Mouse (Mus musculus) G1E (cell line): ENCODE measurements around the gene Iqgap1. TPM values are rescaled to one million over a fixed set of nuclear protein-coding genes. Genes with fewer than 3 reads are reported as not detected.

Experiments
- ATAC-seq: 2 replicates; pipeline ENCODE4 v1.8.0; 2016; ENCODE audit warnings: mild to moderate bottlenecking; ENCODE audit not compliant: insufficient number of reproducible peaks, poor library complexity, low FRiP score, severe bottlenecking; ENCODE audit errors: extremely low read depth
- DNase-seq: peaks from one replicate; pipeline ENCODE4 v3.0.0; 2012; ENCODE audit warnings: low spot score
- H3K27me3 ChIP-seq: 2 replicates; pipeline ENCODE4 v1.6.1; 2012; ENCODE audit warnings: mild to moderate bottlenecking, low read length, inconsistent platforms; ENCODE audit not compliant: insufficient read depth
- H3K36me3 ChIP-seq: replicated peaks from 2 replicates; pipeline ENCODE3; 2012; ENCODE audit warnings: mild to moderate bottlenecking, inconsistent platforms
- H3K4me1 ChIP-seq: 2 replicates; pipeline ENCODE4 v1.6.1; 2012; ENCODE audit warnings: low read depth, low read length, inconsistent platforms, mixed read lengths; ENCODE audit not compliant: insufficient read depth
- H3K4me3 ChIP-seq: 2 replicates; pipeline ENCODE4 v1.5.1; 2012; ENCODE audit warnings: low read depth, mild to moderate bottlenecking, inconsistent platforms, low read length, moderate library complexity, mixed read lengths
- H3K9me3 ChIP-seq: replicated peaks from 2 replicates; pipeline ENCODE4 v1.6.1; 2012; ENCODE audit warnings: inconsistent platforms
- CTCF ChIP-seq: IDR thresholded peaks from 2 replicates; pipeline ENCODE4 v1.5.1; 2012; ENCODE audit warnings: low read depth, low read length, inconsistent platforms, mixed read lengths
- GATA1 ChIP-seq: IDR thresholded peaks from 2 replicates; pipeline ENCODE4 v1.6.1; 2012; ENCODE audit warnings: borderline replicate concordance, low read length, inconsistent platforms, mixed read lengths
- GATA2 ChIP-seq: IDR thresholded peaks from 2 replicates; pipeline ENCODE4 v1.6.1; 2012; ENCODE audit warnings: low read depth, low read length, inconsistent platforms, borderline replicate concordance
- POLR2AphosphoS5 ChIP-seq: IDR thresholded peaks from 2 replicates; pipeline ENCODE4 v1.6.1; 2012; ENCODE audit warnings: low read depth, low read length, inconsistent platforms; ENCODE audit not compliant: insufficient replicate concordance
- TAL1 ChIP-seq: conservative IDR thresholded peaks from 2 replicates; pipeline ENCODE4 v1.6.1; 2012; ENCODE audit warnings: low read depth, low read length, inconsistent platforms, mixed read lengths
- polyA plus RNA-seq: library from polyadenylated mRNA; stranded (reverse); fragments of >175 nt; gene quantifications from 2 replicates; pipeline ENCODE4 v1.2.3, GENCODE M21; 2012
- total RNA-seq, 2 experiments: library from RNA; stranded (forward) in 1 of 2; stranded (reverse) in 1 of 2; fragments of 200-1000 nt in 1 of 2; fragments of >200 nt in 1 of 2; fragmentation: Nextera tagmentation in 1 of 2; gene quantifications; 2 replicates each; pipeline ENCODE4 v1.2.3; 2014 to 2017

Iqgap1 gene
- total and polyA plus RNA-seq, 3 experiments, result 22.0 to 179 (median 174) TPM

DNA sequence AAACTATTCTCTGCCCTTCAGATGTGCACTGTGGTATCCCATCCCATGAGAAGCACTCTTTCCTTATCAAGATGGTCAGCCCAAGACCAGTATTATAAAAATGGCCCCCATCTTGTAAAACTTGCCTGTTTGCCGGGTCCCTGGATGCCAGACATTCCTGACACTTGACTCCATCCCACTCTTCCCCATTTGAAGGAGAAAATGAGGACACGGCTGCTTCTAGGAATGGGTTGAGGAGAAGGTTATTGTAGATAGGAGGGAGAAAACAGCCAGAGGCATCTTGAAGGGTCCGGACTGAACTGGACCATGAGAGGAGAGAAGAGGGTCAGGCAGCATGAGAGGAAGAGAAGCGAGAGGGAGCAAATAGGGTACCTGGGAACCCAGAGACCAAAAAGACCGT, 9.1 kb downstream of the Iqgap1 start:
- TF ChIP-seq CTCF (no peak), POLR2AphosphoS5 (no peak), TAL1 (no peak), GATA2 (no peak), GATA1 (no peak)
- no peak for DNase-seq

DNA sequence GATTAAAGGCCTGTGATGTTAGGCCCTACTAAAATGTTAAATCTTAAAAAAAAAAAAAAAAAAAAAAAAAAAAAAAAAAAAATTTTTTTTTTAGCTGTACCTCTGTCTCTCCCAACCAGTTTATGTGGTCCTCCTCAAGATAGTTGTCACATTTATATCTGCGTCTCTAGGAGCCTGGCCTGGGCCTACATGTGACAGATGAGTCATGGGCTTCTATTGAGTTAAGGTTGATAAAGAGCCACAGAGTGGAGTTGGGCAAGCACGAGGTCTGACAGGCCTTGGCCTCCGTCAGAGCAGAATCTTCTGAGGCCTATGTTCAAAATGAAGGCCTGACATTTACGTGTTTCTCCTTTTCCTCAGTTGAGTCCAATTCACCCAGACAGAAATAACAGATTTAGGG, 12.4 kb downstream of the Iqgap1 start:
- ATAC-seq, result no peak

More for the DNA sequence above, 9.1 kb downstream of the Iqgap1 start:
- Histone ChIP-seq H3K9me3 (no peaks in the 10 kb centered on the region), H3K27me3 (peaks cover 6% of the 10 kb centered on the region), H3K4me1 (no peaks in the 10 kb centered on the region; the same call in 1 of the 2 replicates), H3K36me3 (no peaks in the 10 kb centered on the region), H3K4me3 (no peak overlapping the region)
- ATAC-seq, result no peak

DNA sequence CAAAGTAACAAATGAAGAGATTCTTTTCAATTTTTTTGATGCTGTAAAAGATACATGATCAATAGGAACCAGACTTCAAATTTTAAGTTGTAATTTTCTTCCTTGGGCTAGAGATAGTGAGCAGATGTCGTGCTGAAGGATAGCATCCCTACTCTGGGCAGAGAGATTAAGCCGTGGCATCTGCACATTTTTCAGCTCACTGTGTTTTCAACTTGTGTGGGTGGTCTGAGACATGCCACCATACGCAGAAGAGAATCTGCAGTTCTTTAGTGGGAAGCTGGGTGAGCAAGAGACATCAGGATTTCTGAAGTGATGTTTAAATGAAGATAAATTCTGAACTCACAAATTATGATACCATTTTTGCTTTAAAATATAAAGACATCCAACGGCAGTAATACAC, 19.4 kb downstream of the Iqgap1 start:
- no peaks in the 10 kb centered on the region for H3K9me3 ChIP-seq
- no peak for ATAC-seq
- peaks cover 5% of the 10 kb centered on the region for H3K36me3 ChIP-seq
- no peak overlapping the region for H3K4me3 ChIP-seq
- TF ChIP-seq CTCF, result no peak
- TF ChIP-seq GATA2, result no peak
- DNase-seq, result no peak
- H3K4me1 ChIP-seq, result peaks cover 25% of the 10 kb centered on the region
- peaks cover 10% of the 10 kb centered on the region for H3K27me3 ChIP-seq

More for the DNA sequence above, 12.4 kb downstream of the Iqgap1 start:
- H3K36me3 ChIP-seq, result no peaks in the 10 kb centered on the region
- TF ChIP-seq CTCF (no peak), POLR2AphosphoS5 (no peak), GATA2 (no peak), GATA1 (no peak), TAL1 (no peak)
- peaks cover 8% of the 10 kb centered on the region for H3K27me3 ChIP-seq
- H3K9me3 ChIP-seq, result no peaks in the 10 kb centered on the region
- DNase-seq, result no peak
- H3K4me3 ChIP-seq, result no peak overlapping the region
- H3K4me1 ChIP-seq, result peaks cover 6% of the 10 kb centered on the region; the same call in 1 of the 2 replicates

- H3K9me3 ChIP-seq, result no peaks in the 10 kb centered on the region
- H3K36me3 ChIP-seq, result peaks cover 28% of the 10 kb centered on the region
- H3K4me1 ChIP-seq, result peaks cover 38% of the 10 kb centered on the region
- DNase-seq (peak; percentile 84), ATAC-seq (peak; percentile 94)
- H3K27me3 ChIP-seq, result peaks cover 4% of the 10 kb centered on the region
- peak overlapping the region; percentile 93 for H3K4me3 ChIP-seq
- TF ChIP-seq TAL1, result no peak
- no peak for TF ChIP-seq GATA1
- TF ChIP-seq CTCF, result no peak
- no peak for TF ChIP-seq GATA2
- TF ChIP-seq POLR2AphosphoS5, result no peak
Measured at GRCm38 (mm10) chr7:80803173-80803872, 22.5 kb downstream of the Iqgap1 start.

DNA sequence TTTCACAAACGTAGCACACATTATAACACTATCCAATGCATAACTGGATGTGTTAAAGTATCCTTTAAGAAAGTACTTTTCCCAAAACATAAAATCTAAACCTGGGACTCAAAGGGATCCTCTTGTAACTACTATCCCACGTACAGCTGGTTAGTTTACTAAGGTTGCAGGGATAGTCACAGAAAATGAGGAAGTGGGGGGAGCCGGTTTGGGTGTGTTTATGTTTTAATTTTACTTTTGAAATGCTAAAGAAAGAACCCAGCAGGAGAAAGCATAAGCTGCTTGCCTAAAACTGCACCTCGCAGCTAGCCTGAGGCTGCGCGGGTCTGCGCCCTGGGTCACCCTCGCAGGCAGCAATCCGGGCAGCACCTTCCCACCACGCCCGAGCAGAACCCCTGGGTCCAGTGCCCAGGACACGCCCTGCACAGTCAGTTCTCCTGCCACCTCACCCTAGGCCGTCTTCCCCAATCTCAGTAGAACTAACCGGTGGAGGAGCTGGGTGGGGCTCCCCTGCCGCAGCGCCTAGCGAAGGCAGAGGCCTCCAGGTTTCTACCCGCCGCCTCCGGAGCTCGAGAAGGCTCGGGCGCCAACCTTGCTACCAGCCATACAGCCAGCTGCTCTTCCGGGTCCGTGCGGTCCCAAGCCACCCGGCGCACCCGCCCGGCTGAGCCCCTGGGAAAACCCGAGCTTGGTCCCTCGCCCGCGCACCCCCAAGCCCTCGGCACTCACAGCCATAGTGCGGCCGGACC, 23.2 kb downstream of the Iqgap1 start:
- no peaks in the 10 kb centered on the region for H3K9me3 ChIP-seq
- H3K27me3 ChIP-seq, result no peaks in the 10 kb centered on the region
- H3K4me1 ChIP-seq, result peaks cover 41% of the 10 kb centered on the region
- no peak for TF ChIP-seq POLR2AphosphoS5
- no peak for TF ChIP-seq TAL1
- no peak for TF ChIP-seq GATA2
- no peak for TF ChIP-seq CTCF
- ATAC-seq (peak; percentile 37; the same call in 1 of the 2 replicates), DNase-seq (peak; percentile 56)
- peaks cover 36% of the 10 kb centered on the region for H3K36me3 ChIP-seq
- peak overlapping the region; percentile 93 for H3K4me3 ChIP-seq

- Histone ChIP-seq H3K4me1 (peaks cover 48% of the 10 kb centered on the region), H3K4me3 (no peak overlapping the region), H3K9me3 (peaks cover 7% of the 10 kb centered on the region), H3K36me3 (peaks cover 64% of the 10 kb centered on the region), H3K27me3 (no peaks in the 10 kb centered on the region)
- TF ChIP-seq CTCF, result no peak
- ATAC-seq, result no peak
- DNase-seq, result no peak
Measured at GRCm38 (mm10) chr7:80799307-80799706, 26.5 kb downstream of the Iqgap1 start.
